Mouse (Mus musculus) forebrain, embryonic 12.5 days (tissue): ENCODE measurements around the gene Flrt1. TPM values are rescaled to one million over a fixed set of nuclear protein-coding genes. Genes with fewer than 3 reads are reported as not detected.

Source experiments
- ATAC-seq: fragments of 200-750 bp; cut with Nextera tagmentation; 2 replicates; pipeline ENCODE4 v1.8.0; 2017; ENCODE audit warnings: moderate TSS enrichment; ENCODE audit not compliant: low FRiP score
- H3K27ac ChIP-seq: fragments of 300-500 bp; sonication (generic); 2 replicates; pipeline ENCODE4 v1.5.1; 2016; ENCODE audit warnings: mild to moderate bottlenecking
- H3K27me3 ChIP-seq: fragments of 300-500 bp; sonication (generic); 2 replicates; pipeline ENCODE4 v1.6.1; 2016; ENCODE audit warnings: mild to moderate bottlenecking
- H3K36me3 ChIP-seq: fragments of 300-500 bp; sonication (generic); replicated peaks from 2 replicates; pipeline ENCODE4 v1.6.1; 2016; ENCODE audit warnings: mild to moderate bottlenecking
- H3K4me1 ChIP-seq: fragments of 300-500 bp; sonication (generic); 2 replicates; pipeline ENCODE4 v1.6.1; 2016
- H3K4me2 ChIP-seq: fragments of 300-500 bp; sonication (generic); 2 replicates; pipeline ENCODE4 v1.6.1; 2016; ENCODE audit warnings: mild to moderate bottlenecking, moderate library complexity
- H3K4me3 ChIP-seq: fragments of 300-500 bp; sonication (generic); replicated peaks from 2 replicates; pipeline ENCODE4 v1.5.1; 2016; ENCODE audit warnings: mild to moderate bottlenecking
- H3K9ac ChIP-seq: fragments of 300-500 bp; sonication (generic); 2 replicates; pipeline ENCODE4 v1.6.1; 2016; ENCODE audit warnings: mild to moderate bottlenecking
- H3K9me3 ChIP-seq: fragments of 300-500 bp; sonication (generic); 2 replicates; pipeline ENCODE4 v1.6.1; 2016
- WGBS: fragments of 180-500 bp; shearing (Covaris S2); methylation state at CpG from one replicate; pipeline ENCODE4 v1.1.7; 2016; 5-methylcytosine and 5-hydroxymethylcytosine counted together
- polyA plus RNA-seq: library from polyadenylated mRNA; unstranded; fragments of >200 nt; fragmentation: Nextera tagmentation; extraction: Ambion mirVana; gene quantifications from 2 replicates; pipeline ENCODE4 v1.2.1, GENCODE M21; 2016

The Flrt1 gene
- polyA plus RNA-seq, 1 experiment from 2014 or later: 8.0 TPM

- Histone ChIP-seq H3K36me3 (no peaks in the 10 kb centered on the region), H3K4me1 (peaks cover 43% of the 10 kb centered on the region), H3K27ac (peak overlapping the region; percentile 54), H3K27me3 (peaks cover 37% of the 10 kb centered on the region), H3K4me2 (no peak overlapping the region), H3K9ac (peak overlapping the region; percentile 38; the same call in 1 of the 2 replicates), H3K9me3 (no peaks in the 10 kb centered on the region), H3K4me3 (no peak overlapping the region)
- ATAC-seq: peak; percentile 51
- 40% methylated on average over 19 of the region's 19 CpGs for WGBS
Measured at GRCm38 (mm10) chr19:7128551-7129475, 23.3 kb upstream of the Flrt1 start.

DNA sequence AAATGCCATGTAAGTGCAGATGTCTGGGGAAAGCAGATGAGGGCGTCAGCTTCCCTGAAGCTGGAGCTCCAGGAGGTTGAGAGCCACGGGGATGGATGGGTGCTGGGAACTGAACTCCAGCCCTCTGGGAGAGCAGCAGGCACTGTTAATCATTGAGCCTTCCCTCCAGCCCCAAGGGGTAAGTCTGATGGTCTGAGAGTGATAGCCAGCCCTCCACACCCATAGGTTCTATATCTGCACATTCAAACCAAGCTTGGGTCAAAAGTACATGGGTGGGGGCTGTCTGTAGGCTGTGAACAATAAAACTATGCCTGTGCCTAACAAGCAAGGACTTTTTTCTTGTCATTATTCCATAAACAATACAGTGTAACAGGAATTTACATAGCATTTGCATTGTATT lies 21.4 kb upstream of the Flrt1 start:
- Histone ChIP-seq H3K27ac (no peak overlapping the region), H3K27me3 (peaks cover 33% of the 10 kb centered on the region), H3K9me3 (no peaks in the 10 kb centered on the region), H3K4me2 (no peak overlapping the region), H3K4me1 (peaks cover 46% of the 10 kb centered on the region), H3K4me3 (no peak overlapping the region), H3K36me3 (no peaks in the 10 kb centered on the region), H3K9ac (no peak overlapping the region)
- no peak for ATAC-seq
- 75% methylated on average over 2 of the region's 2 CpGs for WGBS

DNA sequence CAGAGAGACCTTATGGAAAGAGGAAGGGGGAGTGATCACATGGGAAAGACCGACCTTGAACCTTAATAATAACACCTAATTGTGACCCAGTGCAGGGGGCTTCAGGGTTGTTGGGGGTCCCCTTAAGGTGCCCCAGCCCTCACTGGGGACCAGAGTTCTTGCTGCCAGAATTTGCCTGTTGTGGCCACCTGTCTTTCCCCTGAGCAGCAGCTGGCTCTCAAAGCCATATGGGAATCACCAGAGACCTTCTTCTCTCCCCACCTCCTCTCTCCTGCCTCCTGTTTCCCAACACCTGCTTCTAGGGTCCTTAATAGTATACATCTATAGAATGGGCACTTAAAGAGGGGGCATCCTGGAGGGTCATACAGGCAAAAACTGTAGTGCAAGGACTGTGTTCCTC lies 20.7 kb upstream of the Flrt1 start:
- no peak overlapping the region for H3K9ac ChIP-seq
- H3K9me3 ChIP-seq: no peaks in the 10 kb centered on the region
- H3K4me1 ChIP-seq: peaks cover 47% of the 10 kb centered on the region
- no peak for ATAC-seq
- no peak overlapping the region for H3K4me2 ChIP-seq
- no peak overlapping the region for H3K27ac ChIP-seq
- H3K4me3 ChIP-seq: no peak overlapping the region
- H3K27me3 ChIP-seq: peaks cover 27% of the 10 kb centered on the region
- WGBS: 85% methylated on average over 1 of the region's 1 CpGs
- no peaks in the 10 kb centered on the region for H3K36me3 ChIP-seq

DNA sequence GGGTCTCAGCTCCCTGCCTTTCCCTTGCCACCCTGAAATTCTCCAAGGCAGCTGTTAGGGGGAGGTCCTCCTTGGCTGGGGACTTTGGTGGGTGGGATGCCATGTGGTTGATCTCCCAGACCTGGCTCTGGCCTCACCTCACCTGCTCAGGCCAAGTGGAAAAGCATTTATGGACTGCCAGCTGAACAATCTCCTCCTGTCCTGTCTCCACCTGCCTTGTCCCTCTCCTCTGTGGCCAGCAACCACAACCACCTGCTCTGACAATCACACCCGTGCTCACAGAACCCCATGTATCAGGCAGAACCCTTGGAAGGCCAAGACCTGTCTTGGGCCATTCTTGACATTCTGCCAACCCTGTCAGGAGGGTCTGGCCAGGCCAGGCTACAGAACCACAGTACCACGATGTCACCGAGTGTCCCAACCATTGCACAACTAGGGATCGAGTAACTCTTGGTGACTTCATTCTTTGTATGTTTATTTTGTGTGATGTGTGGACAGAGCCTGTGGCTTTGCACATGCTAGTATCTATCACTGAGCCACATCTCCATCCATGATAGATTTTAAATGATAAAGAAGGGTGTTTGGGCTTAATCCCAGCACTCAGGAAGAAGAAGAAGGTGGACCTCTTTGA lies 20.1 kb upstream of the Flrt1 start:
- peaks cover 22% of the 10 kb centered on the region for H3K27me3 ChIP-seq
- no peak for ATAC-seq

GRCm38 (mm10) chr19:7122698-7123306 lies 17.3 kb upstream of the Flrt1 start:
- peak overlapping the region; percentile 26 for H3K27ac ChIP-seq
- no peaks in the 10 kb centered on the region for H3K9me3 ChIP-seq
- H3K4me3 ChIP-seq: no peak overlapping the region
- no peaks in the 10 kb centered on the region for H3K36me3 ChIP-seq
- peaks cover 25% of the 10 kb centered on the region for H3K4me1 ChIP-seq
- ATAC-seq: peak; percentile 51; the same call in 1 of the 2 replicates
- H3K27me3 ChIP-seq: peaks cover 22% of the 10 kb centered on the region
- H3K4me2 ChIP-seq: no peak overlapping the region
- H3K9ac ChIP-seq: 0 out of 2 replicates have a peak overlapping the region, but pooled peaks have one; percentile 17
- WGBS: 41% methylated on average over 10 of the region's 10 CpGs

More for the DNA sequence above, 20.1 kb upstream of the Flrt1 start:
- Histone ChIP-seq H3K27ac (no peak overlapping the region), H3K9me3 (no peaks in the 10 kb centered on the region), H3K36me3 (no peaks in the 10 kb centered on the region), H3K4me1 (peaks cover 51% of the 10 kb centered on the region), H3K4me3 (no peak overlapping the region), H3K4me2 (no peak overlapping the region), H3K9ac (no peak overlapping the region)
- WGBS: 87% methylated on average over 4 of the region's 4 CpGs

GRCm38 (mm10) chr19:7122277-7122676 lies 16.7 kb upstream of the Flrt1 start:
- no peaks in the 10 kb centered on the region for H3K36me3 ChIP-seq
- no peaks in the 10 kb centered on the region for H3K9me3 ChIP-seq
- 0 out of 2 replicates have a peak overlapping the region, but pooled peaks have one; percentile 17 for H3K9ac ChIP-seq
- H3K27ac ChIP-seq: peak overlapping the region; percentile 26
- peaks cover 25% of the 10 kb centered on the region for H3K4me1 ChIP-seq
- no peak overlapping the region for H3K4me3 ChIP-seq
- H3K4me2 ChIP-seq: no peak overlapping the region
- peaks cover 22% of the 10 kb centered on the region for H3K27me3 ChIP-seq
- WGBS: 53% methylated on average over 4 of the region's 4 CpGs
- ATAC-seq: peak; percentile 58; the same call in 1 of the 2 replicates

DNA sequence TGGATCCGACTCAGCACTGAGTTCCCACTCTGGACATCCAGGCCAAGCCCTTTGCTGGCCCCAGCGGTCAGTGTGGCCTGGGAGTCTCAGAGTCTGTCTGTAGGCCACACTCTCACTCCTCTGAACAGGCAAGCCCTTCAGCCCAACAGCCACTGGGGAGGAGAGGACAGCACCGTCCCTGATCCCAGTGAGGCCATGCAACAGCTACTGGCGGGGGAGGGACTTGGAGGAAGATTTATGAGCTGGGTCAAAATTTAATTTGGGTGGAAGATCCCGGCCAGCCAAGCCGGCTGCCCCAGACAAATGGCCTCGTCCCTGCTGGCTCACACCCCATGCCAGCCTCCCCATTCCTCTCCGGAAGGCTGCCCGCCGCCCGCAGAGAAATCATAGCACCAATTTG lies 15.7 kb upstream of the Flrt1 start:
- 78% methylated on average over 11 of the region's 11 CpGs for WGBS
- H3K4me3 ChIP-seq: no peak overlapping the region
- H3K27ac ChIP-seq: no peak overlapping the region
- H3K4me1 ChIP-seq: peaks cover 33% of the 10 kb centered on the region
- H3K36me3 ChIP-seq: no peaks in the 10 kb centered on the region
- H3K27me3 ChIP-seq: peaks cover 23% of the 10 kb centered on the region
- no peak for ATAC-seq
- H3K9me3 ChIP-seq: no peaks in the 10 kb centered on the region
- H3K9ac ChIP-seq: no peak overlapping the region
- H3K4me2 ChIP-seq: no peak overlapping the region

DNA sequence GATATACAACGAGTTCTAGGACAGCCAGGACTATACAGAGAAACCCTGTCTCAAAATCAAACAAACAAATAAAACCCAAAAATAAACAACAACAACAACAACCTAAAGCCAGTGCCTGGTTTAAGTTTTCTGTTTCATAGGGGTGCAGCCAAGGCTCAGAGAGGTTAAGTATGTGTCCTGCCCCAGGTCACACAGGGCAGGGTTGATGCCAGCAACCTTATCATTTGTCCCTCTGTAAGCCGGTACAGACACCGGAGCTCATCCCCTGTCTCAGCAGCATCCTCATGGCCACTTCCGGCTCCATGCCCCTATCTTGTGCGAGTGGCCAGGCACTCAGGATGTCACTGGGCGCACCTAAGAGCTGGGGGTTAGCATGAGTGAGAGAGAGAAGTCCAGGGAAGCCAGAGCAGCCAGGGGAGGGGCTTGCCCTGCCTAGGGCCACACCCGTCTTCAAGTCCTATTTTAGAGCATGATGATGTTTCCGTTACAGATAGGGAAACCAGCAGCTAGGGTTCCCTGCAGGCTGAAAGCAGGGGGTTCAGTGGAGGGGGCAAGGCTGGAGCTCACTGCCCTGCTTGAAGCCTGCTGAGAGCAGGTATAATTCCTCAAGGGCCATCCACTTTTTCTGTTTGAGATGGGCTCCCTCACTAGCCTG lies 12.3 kb upstream of the Flrt1 start:
- 78% methylated on average over 8 of the region's 8 CpGs for WGBS
- ATAC-seq: no peak
- Histone ChIP-seq H3K9ac (no peak overlapping the region), H3K4me2 (no peak overlapping the region), H3K9me3 (no peaks in the 10 kb centered on the region), H3K27ac (no peak overlapping the region), H3K36me3 (no peaks in the 10 kb centered on the region), H3K4me1 (peaks cover 57% of the 10 kb centered on the region), H3K4me3 (no peak overlapping the region), H3K27me3 (peaks cover 20% of the 10 kb centered on the region)

DNA sequence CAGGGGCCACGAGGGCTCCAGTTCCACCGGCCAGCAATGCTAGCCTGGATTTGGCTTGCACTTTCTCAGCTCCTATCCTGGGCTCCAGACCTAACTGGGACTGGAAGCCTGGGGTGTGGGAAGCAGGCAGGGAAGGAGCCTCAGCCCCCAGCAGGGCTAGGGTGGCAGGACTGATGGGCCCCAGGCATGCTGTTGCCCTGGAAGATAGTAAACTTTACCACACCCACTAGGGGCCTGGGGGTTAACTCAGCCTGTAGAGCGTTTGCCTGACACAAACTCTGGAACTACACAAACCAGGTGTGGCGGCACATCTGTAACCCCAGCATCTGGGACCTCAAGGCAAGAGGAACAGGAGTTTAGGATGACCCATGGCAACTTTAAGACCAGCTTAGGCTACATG lies 11.6 kb upstream of the Flrt1 start:
- H3K36me3 ChIP-seq: no peaks in the 10 kb centered on the region
- peaks cover 57% of the 10 kb centered on the region for H3K4me1 ChIP-seq
- no peaks in the 10 kb centered on the region for H3K9me3 ChIP-seq
- H3K27me3 ChIP-seq: peaks cover 20% of the 10 kb centered on the region
- no peak overlapping the region for H3K4me2 ChIP-seq
- no peak overlapping the region for H3K27ac ChIP-seq
- H3K9ac ChIP-seq: no peak overlapping the region
- H3K4me3 ChIP-seq: no peak overlapping the region
- ATAC-seq: no peak
- 67% methylated on average over 4 of the region's 4 CpGs for WGBS

DNA sequence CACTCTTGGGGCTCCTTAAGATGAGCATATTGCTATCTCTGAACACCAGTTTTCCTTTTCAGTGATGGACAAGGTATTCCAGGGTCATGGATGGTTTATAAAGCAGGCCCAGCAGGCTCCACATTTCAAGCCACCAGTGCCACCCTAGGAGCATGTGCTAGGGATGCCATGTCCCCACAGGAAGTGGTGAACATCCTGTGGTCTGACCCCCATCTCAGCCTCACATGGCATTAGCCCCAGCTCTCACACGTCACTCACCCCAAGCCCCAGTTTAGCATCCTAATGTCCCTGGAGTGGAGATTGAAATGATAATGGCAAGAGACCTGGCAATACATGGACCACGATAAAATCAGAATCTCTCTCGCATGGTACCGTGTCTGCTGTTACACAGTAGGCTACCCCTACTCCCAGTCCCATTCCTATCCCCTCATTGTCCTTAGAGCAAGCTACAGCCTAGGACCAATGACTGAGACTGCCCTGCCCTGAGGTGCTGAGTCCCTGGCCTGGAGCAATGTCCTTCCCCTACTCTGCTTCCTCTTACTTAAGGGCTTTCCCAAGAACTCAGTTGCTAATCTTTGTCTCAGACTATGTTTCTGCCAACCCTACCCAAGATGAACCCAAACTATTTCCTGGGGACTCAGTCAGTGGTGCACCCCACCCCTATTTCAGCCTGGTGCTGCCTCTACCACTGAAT lies 10.7 kb upstream of the Flrt1 start:
- no peak overlapping the region for H3K4me2 ChIP-seq
- H3K27ac ChIP-seq: no peak overlapping the region
- H3K4me1 ChIP-seq: peaks cover 57% of the 10 kb centered on the region
- H3K36me3 ChIP-seq: no peaks in the 10 kb centered on the region
- H3K4me3 ChIP-seq: no peak overlapping the region
- H3K27me3 ChIP-seq: peaks cover 20% of the 10 kb centered on the region
- no peak overlapping the region for H3K9ac ChIP-seq
- WGBS: 89% methylated on average over 4 of the region's 4 CpGs
- no peaks in the 10 kb centered on the region for H3K9me3 ChIP-seq
- ATAC-seq: no peak

DNA sequence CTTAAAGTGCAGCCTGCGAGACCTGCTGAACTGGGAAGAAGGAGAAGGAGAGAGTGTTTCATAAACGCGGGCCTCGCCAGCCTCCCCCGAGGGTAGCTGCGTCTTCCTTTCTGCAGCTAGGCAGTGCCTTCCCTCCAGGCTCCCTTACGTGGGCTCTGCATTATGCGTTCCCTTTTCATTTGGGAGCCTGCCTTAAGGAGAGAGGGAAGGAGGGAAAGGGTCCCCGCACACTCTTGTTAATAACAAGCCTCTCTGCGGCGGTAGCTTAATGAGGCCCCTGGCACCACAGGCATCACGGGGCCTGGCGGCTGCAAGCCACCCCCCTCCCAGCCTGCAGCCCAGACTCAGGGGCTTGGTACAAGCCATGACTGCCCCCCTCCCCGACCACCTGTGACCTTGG lies 8.0 kb upstream of the Flrt1 start:
- Histone ChIP-seq H3K4me1 (peaks cover 80% of the 10 kb centered on the region), H3K9ac (peak overlapping the region; percentile 9; the same call in 1 of the 2 replicates), H3K4me3 (no peak overlapping the region), H3K4me2 (no peak overlapping the region), H3K27ac (peak overlapping the region; percentile 79), H3K9me3 (no peaks in the 10 kb centered on the region), H3K27me3 (peaks cover 16% of the 10 kb centered on the region), H3K36me3 (no peaks in the 10 kb centered on the region)
- peak; percentile 44; the same call in 1 of the 2 replicates for ATAC-seq
- 8% methylated on average over 14 of the region's 14 CpGs for WGBS
